Mouse (Mus musculus): ENCODE data around the gene Apopt1. TPM values are rescaled to one million over a fixed set of nuclear protein-coding genes. Genes with fewer than 3 reads are reported as not detected.

Gene Apopt1
- polyA plus RNA-seq, 1 experiment from 2014 or later, result 22.1 TPM

DNA sequence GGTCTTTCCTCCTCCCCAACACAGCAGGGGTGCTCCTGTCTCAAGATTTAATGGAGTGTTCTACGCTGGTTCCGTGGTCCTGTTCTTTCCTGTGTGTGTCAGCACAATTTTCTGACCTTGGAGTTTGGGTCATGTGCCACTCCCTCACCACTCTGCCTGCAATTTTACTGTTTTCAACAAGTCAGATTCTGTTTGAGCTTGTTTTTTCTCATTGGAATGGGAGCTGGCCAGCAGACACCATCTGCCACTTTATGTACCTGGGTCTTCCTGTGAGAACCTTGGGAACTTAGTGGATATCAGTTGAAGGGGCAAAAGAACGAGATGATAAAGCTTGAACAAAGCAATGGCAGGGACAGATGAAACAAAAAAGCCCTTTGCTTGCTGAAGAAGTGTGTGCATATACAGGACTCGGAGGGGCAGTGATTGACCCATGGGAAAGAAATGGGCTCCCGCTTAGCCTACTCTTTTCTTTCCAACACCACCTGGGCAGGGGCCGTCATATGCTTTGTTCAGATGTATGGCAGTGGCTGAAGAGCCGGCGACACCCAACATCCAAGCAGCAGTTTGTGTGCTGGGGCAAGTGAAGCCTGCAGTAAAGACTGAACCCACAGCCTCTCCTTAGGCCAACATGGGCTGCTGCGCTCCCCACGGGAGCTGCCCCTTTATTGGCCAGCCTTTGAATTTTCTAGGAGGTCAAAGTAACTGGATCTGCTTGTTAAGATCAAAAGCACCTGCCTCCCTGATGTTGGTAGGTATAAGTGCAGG is 44.7 kb downstream of the Apopt1 start:
- peaks cover 21% of the 10 kb centered on the region for H3K4me1 ChIP-seq (ENCODE audit: insufficient read depth)

DNA sequence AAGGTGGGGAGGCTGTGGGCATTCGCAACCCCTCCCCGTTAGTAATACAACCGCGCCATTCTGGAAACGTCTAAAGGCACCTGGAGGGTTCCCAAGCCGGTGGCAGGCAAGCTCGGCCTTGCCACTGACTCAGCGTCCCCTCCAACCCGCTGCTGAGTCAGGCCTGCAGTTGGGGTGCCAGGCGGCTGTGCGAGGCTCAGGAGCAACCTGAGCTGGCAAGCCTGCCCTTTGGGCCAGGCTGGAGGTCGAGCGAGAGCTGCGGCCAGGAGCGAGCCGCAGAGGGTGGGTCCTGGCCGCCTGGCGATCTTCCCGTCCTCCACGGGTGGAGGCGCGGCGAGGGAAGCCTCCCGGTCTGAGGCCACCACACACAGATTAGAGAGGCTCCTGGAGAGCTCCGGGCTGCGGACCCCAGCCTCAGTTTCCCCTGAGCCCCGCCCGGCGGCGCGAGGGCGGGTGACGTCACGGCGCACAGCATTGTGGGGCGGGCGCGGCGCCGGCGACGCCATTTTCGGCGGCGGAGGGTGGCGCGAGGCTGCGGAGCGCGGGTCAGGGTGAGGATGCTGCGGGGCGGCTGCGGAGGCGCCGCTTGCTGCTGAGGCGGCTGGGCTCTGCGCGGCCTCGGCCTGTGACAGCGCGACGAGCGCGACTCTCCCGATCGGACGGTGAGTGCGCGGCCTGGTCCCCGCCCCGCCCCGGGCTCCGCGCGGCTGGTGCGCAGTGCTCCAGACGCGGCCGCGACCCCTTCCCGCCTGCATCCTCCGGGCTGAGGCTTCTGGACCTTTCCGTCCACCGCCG is 45.5 kb downstream of the Apopt1 start, which contains the start of gene Klc1:
TSS of gene Klc1 (plus strand) at position 469 of the 795 bp plus-strand sequence.
- Histone ChIP-seq H3K4me2 (ENCODE audit: low read depth, low read length) (peak within 1 kb of the TSS; percentile 92), H3K4me3 (ENCODE audit: low read depth, low read length) (peak within 1 kb of the TSS; percentile 89), H3K9me3 (ENCODE audit: low read length) (no peaks in the 10 kb centered on the region), H3K9ac (replicated peaks) (peak within 1 kb of the TSS; percentile 73), H3K27me3 (ENCODE audit: insufficient read depth, low read length) (no peaks in the 10 kb centered on the region), H3K27ac (ENCODE audit: low read depth) (peak within 1 kb of the TSS; percentile 65), H3K4me1 (ENCODE audit: insufficient read depth) (peaks cover 21% of the 10 kb centered on the region), H3K36me3 (replicated peaks; ENCODE audit: insufficient read depth, low read length) (0 out of 2 replicates have a peak, but pooled peaks cover 3% of the 10 kb centered on the region)
- peak; percentile 82 for DNase-seq
- WGBS (ENCODE audit: insufficient replicate concordance), result 1% methylated on average over 70 of the region's 85 CpGs
- ATAC-seq, result peak; percentile 84
- TF ChIP-seq CTCF (IDR thresholded peaks at IDR 0.05; ENCODE audit: low read depth) (no peak), EP300 (IDR thresholded peaks at IDR 0.05; ENCODE audit: low read depth) (no peak)

More for the DNA sequence above, 44.7 kb downstream of the Apopt1 start:
- 59% methylated on average over 10 of the region's 10 CpGs for WGBS (ENCODE audit: insufficient replicate concordance)
- no peaks in the 10 kb centered on the region for H3K27me3 ChIP-seq (ENCODE audit: insufficient read depth, low read length)
- peak overlapping the region; percentile 73 for H3K9ac ChIP-seq (replicated peaks)
- no peak for ATAC-seq
- H3K36me3 ChIP-seq (replicated peaks; ENCODE audit: insufficient read depth, low read length), result no peaks in the 10 kb centered on the region
- DNase-seq, result no peak
- peak overlapping the region; percentile 92 for H3K4me2 ChIP-seq (ENCODE audit: low read depth, low read length)
- H3K27ac ChIP-seq (ENCODE audit: low read depth), result no peak overlapping the region
- no peaks in the 10 kb centered on the region for H3K9me3 ChIP-seq (ENCODE audit: low read length)
- no peak for TF ChIP-seq CTCF (IDR thresholded peaks at IDR 0.05; ENCODE audit: low read depth)
- no peak for TF ChIP-seq EP300 (IDR thresholded peaks at IDR 0.05; ENCODE audit: low read depth)
- H3K4me3 ChIP-seq (ENCODE audit: low read depth, low read length), result peak overlapping the region; percentile 89

DNA sequence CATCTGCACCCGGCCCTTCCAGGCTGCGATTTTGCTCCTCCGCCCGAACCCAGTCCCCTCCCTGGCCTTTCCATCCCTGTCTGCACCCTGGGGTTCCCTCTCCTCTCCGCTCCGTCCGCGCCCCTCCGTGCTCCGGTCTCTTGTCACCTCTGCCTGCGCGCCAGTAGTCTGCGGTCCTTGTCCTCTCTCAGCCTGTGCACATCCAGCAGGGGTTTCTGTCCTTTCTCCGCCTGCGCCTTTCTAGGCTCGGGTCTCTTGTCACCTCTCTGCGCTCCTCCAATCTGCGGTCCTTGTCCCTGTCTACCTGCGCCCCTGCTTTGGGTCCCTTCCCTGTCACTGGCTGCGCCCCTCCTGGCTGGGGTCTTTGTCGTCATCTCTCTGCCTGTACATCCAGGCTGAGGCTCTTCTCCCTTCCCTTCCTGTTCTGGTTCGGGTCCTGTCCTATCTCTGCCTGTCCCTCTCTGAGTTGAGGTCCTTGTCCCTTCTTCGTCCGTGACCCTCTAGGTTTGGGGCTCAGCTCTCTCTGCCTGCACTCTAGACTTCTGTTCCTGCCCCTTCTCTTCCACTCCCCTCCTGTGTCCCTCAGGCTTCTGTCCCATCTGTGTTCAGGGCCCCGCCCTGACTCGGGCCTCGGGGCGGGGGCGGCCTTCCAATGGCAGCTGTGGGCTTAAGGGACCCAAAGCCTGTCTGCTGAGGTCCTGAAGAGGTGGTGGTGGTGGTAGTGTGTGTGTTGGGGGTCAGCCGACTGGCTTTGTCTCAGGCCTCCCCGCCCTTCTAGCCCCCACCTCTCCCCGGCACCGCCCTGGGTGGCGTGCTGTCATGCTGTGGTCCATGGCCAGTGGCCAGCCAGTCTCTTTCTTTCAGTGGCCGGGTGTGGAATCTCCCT is 46.4 kb downstream of the Apopt1 start:
- peak; percentile 35 for DNase-seq

DNA sequence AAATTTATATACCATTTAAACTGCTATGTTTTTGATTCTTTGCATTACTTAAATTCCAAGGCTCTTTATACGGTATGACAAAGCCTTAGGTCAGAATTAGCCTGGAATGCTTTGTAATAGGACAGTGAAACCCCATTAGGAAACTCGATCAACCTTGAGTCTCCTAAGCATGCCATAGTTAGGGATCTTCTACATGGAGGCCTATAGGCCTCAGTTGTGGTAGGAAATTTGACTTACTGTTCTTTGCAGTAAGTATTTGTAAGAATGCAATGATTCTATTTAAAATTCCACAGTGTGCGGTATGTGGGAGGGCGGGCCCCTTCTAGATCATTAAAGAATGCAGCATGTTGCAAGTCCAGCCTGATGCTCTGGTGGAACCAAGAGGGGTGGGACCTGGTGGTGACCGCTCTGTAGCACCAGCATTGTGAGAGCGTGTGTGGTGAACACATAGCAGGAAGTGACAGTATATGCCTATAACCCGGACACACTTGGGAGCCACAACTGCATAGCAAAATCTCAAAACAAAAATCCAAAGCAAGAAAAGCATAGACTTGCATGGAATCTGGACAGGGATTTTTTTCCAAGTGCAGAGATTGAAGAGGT is 47.3 kb downstream of the Apopt1 start:
- Histone ChIP-seq H3K4me2 (ENCODE audit: low read depth, low read length) (peak overlapping the region; percentile 92), H3K36me3 (replicated peaks; ENCODE audit: insufficient read depth, low read length) (0 out of 2 replicates have a peak, but pooled peaks cover 3% of the 10 kb centered on the region), H3K27ac (ENCODE audit: low read depth) (no peak overlapping the region), H3K4me1 (ENCODE audit: insufficient read depth) (peaks cover 21% of the 10 kb centered on the region), H3K9ac (replicated peaks) (no peak overlapping the region), H3K4me3 (ENCODE audit: low read depth, low read length) (no peak overlapping the region), H3K27me3 (ENCODE audit: insufficient read depth, low read length) (no peaks in the 10 kb centered on the region), H3K9me3 (ENCODE audit: low read length) (no peaks in the 10 kb centered on the region)
- WGBS (ENCODE audit: insufficient replicate concordance), result 73% methylated on average over 7 of the region's 7 CpGs
- DNase-seq (no peak), ATAC-seq (no peak)
- TF ChIP-seq CTCF (IDR thresholded peaks at IDR 0.05; ENCODE audit: low read depth) (no peak), EP300 (IDR thresholded peaks at IDR 0.05; ENCODE audit: low read depth) (no peak)

More for the DNA sequence above, 46.4 kb downstream of the Apopt1 start:
- peak; percentile 57 for ATAC-seq
- Histone ChIP-seq H3K36me3 (replicated peaks; ENCODE audit: insufficient read depth, low read length) (0 out of 2 replicates have a peak, but pooled peaks cover 3% of the 10 kb centered on the region), H3K9me3 (ENCODE audit: low read length) (no peaks in the 10 kb centered on the region), H3K4me2 (ENCODE audit: low read depth, low read length) (peak overlapping the region; percentile 92), H3K27me3 (ENCODE audit: insufficient read depth, low read length) (no peaks in the 10 kb centered on the region), H3K9ac (replicated peaks) (peak overlapping the region; percentile 73), H3K4me3 (ENCODE audit: low read depth, low read length) (peak overlapping the region; percentile 89), H3K27ac (ENCODE audit: low read depth) (peak overlapping the region; percentile 65), H3K4me1 (ENCODE audit: insufficient read depth) (peaks cover 21% of the 10 kb centered on the region)
- WGBS (ENCODE audit: insufficient replicate concordance), result 6% methylated on average over 35 of the region's 35 CpGs
- TF ChIP-seq CTCF (IDR thresholded peaks at IDR 0.05; ENCODE audit: low read depth), result no peak
- no peak for TF ChIP-seq EP300 (IDR thresholded peaks at IDR 0.05; ENCODE audit: low read depth)

DNA sequence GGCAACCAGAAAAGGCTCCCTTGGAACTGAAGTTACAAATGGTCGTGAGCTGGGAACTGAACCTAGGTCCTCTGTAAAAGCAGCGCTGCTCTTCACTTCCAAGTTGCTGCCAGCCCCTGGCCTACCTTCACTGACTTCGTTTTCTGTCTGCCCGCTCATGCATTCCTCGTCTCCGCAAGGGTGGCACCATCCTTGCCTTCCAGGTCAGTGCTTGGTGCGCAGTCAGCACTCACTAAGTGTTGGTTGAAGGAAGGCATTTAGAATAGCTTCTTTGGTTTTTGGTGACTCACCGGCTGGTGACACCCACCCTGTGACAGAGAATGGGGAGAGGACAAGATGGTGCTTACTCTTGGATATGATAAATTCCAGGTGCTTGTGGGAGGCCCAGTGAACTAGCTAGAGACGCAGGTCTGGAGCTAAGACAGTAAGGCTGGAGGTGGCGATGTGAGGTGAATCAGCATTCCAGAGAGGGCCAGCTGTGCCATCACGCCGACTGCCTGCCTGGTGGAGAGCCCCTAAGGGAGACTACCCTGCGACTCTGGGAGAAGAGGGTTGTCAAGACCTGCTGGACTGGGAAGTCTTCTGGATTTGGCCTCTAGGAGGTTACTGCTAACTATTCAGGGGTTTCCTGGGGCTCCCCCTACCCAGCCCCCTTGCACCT is 49.7 kb downstream of the Apopt1 start:
- Histone ChIP-seq H3K36me3 (replicated peaks; ENCODE audit: insufficient read depth, low read length) (0 out of 2 replicates have a peak, but pooled peaks cover 3% of the 10 kb centered on the region), H3K4me3 (ENCODE audit: low read depth, low read length) (no peak overlapping the region), H3K27ac (ENCODE audit: low read depth) (no peak overlapping the region), H3K4me2 (ENCODE audit: low read depth, low read length) (no peak overlapping the region), H3K4me1 (ENCODE audit: insufficient read depth) (peaks cover 20% of the 10 kb centered on the region), H3K9me3 (ENCODE audit: low read length) (no peaks in the 10 kb centered on the region), H3K9ac (replicated peaks) (no peak overlapping the region), H3K27me3 (ENCODE audit: insufficient read depth, low read length) (no peaks in the 10 kb centered on the region)
- DNase-seq (no peak), ATAC-seq (no peak)
- TF ChIP-seq CTCF (IDR thresholded peaks at IDR 0.05; ENCODE audit: low read depth) (no peak), EP300 (IDR thresholded peaks at IDR 0.05; ENCODE audit: low read depth) (no peak)
- 87% methylated on average over 13 of the region's 13 CpGs for WGBS (ENCODE audit: insufficient replicate concordance)
